Mouse (Mus musculus) CD4-positive, CD25-positive, alpha-beta regulatory T cell, adult 4 months (primary cell): ENCODE data around the gene Elac2. TPM values are rescaled to one million over a fixed set of nuclear protein-coding genes. Genes with fewer than 3 reads are reported as not detected.

Experiments used
- ATAC-seq: one replicate; pipeline ENCODE4 v1.8.0; 2017
- polyA plus RNA-seq, 2 experiments: library from polyadenylated mRNA; unstranded; fragments of 100-300 nt; shearing (Covaris generic); gene quantifications; one replicate each; pipeline ENCODE4 v1.2.1; 2017

The Elac2 gene
- 10 to 100 TPM in 1 of 2 experiments, 1 to 10 TPM in 1; 8.2 to 10.9 TPM for polyA plus RNA-seq

- peak; percentile 100 for ATAC-seq
Measured at GRCm38 (mm10) chr11:64978720-64979488, at the start of gene Elac2. Gene Elac2, plus strand, starts transcription at chr11:64979038.

GRCm38 (mm10) chr11:64929130-64929529, 49.7 kb upstream of the Elac2 start:
- ATAC-seq = no peak

GRCm38 (mm10) chr11:64931060-64931770, 47.6 kb upstream of the Elac2 start:
- ATAC-seq = no peak

- no peak for ATAC-seq
Measured at GRCm38 (mm10) chr11:64937226-64937625, 41.6 kb upstream of the Elac2 start.

GRCm38 (mm10) chr11:64941193-64941592, 37.6 kb upstream of the Elac2 start:
- no peak for ATAC-seq

GRCm38 (mm10) chr11:64949782-64950181, 29.1 kb upstream of the Elac2 start:
- no peak for ATAC-seq

GRCm38 (mm10) chr11:64956962-64957729, 21.7 kb upstream of the Elac2 start:
- ATAC-seq = no peak

- ATAC-seq = no peak
Measured at GRCm38 (mm10) chr11:64962629-64963028, 16.2 kb upstream of the Elac2 start.

GRCm38 (mm10) chr11:64968507-64968906, 10.3 kb upstream of the Elac2 start:
- no peak for ATAC-seq

GRCm38 (mm10) chr11:64968939-64969342, 9.9 kb upstream of the Elac2 start:
- no peak for ATAC-seq

- ATAC-seq = no peak
Measured at GRCm38 (mm10) chr11:64971471-64971988, 7.3 kb upstream of the Elac2 start.

- no peak for ATAC-seq
Measured at GRCm38 (mm10) chr11:64972418-64972817, 6.4 kb upstream of the Elac2 start.

- peak; percentile 3 for ATAC-seq
Measured at GRCm38 (mm10) chr11:64979489-64979845, 629 bp downstream of the Elac2 start.

GRCm38 (mm10) chr11:64988556-64988955, 9.7 kb downstream of the Elac2 start:
- ATAC-seq = no peak

GRCm38 (mm10) chr11:64998439-64998838, 19.6 kb downstream of the Elac2 start:
- ATAC-seq = no peak

- no peak for ATAC-seq
Measured at GRCm38 (mm10) chr11:64999685-65000084, 20.8 kb downstream of the Elac2 start.

GRCm38 (mm10) chr11:65001729-65002128, 22.9 kb downstream of the Elac2 start:
- no peak for ATAC-seq

GRCm38 (mm10) chr11:65003611-65004010, 24.8 kb downstream of the Elac2 start:
- no peak for ATAC-seq

GRCm38 (mm10) chr11:65004836-65005235, 26.0 kb downstream of the Elac2 start:
- ATAC-seq = no peak

- no peak for ATAC-seq
Measured at GRCm38 (mm10) chr11:65006047-65006446, 27.2 kb downstream of the Elac2 start.

GRCm38 (mm10) chr11:65013906-65014305, 35.1 kb downstream of the Elac2 start:
- ATAC-seq = no peak

GRCm38 (mm10) chr11:65016754-65017153, 37.9 kb downstream of the Elac2 start:
- no peak for ATAC-seq

GRCm38 (mm10) chr11:65020744-65021143, 41.9 kb downstream of the Elac2 start:
- ATAC-seq = no peak
